Mouse (Mus musculus) liver, embryonic 14.5 days (tissue): ENCODE results near the gene Gm10643. TPM values are rescaled to one million over a fixed set of nuclear protein-coding genes. Genes with fewer than 3 reads are reported as not detected.

ENCODE experiments used
- ATAC-seq: fragments of 200-750 bp; cut with Nextera tagmentation; 2 replicates; pipeline ENCODE4 v1.8.0; 2017; ENCODE audit warnings: moderate number of reproducible peaks, mild to moderate bottlenecking, moderate library complexity; ENCODE audit not compliant: insufficient read depth
- DNase-seq, 3 experiments: peaks; one replicate each; pipeline ENCODE4 v3.0.0-alpha.2; 2012 to 2013; ENCODE audit warnings: low read depth in 3 of 3, low spot score in 3 of 3
- H3K27ac ChIP-seq: fragments of 300-500 bp; sonication (generic); 2 replicates; pipeline ENCODE4 v1.5.1; 2014; ENCODE audit warnings: moderate library complexity, mild to moderate bottlenecking, control low read depth, inconsistent platforms
- H3K27me3 ChIP-seq: fragments of 300-500 bp; sonication (generic); 2 replicates; pipeline ENCODE4 v1.6.1; 2014; ENCODE audit warnings: mild to moderate bottlenecking, low read length, moderate library complexity; ENCODE audit not compliant: control insufficient read depth, insufficient read depth
- H3K36me3 ChIP-seq: fragments of 300-500 bp; sonication (generic); replicated peaks from 2 replicates; pipeline ENCODE4 v1.6.1; 2014; ENCODE audit warnings: low read depth; ENCODE audit not compliant: control insufficient read depth, insufficient read depth
- H3K4me1 ChIP-seq, 2 experiments: fragments of 200-500 bp in 1 of 2; fragments of 300-500 bp in 1 of 2; sonication (generic) in 1 of 2; replicated peaks; 2 replicates each; pipeline ENCODE4 v1.6.1; 2012 to 2014; ENCODE audit warnings: antibody characterized with exemption in 1 of 2, inconsistent platforms in 1 of 2, low read length in 1 of 2; ENCODE audit not compliant: control insufficient read depth in 2 of 2, insufficient read depth in 2 of 2
- H3K4me2 ChIP-seq: fragments of 300-500 bp; sonication (generic); 2 replicates; pipeline ENCODE4 v1.6.1; 2014; ENCODE audit warnings: low read depth, mild to moderate bottlenecking, control low read depth, moderate library complexity
- H3K4me3 ChIP-seq, 2 experiments: fragments of 200-500 bp in 1 of 2; fragments of 300-500 bp in 1 of 2; sonication (generic) in 1 of 2; 2 replicates each; pipeline ENCODE4 v1.5.1; 2012 to 2014; ENCODE audit warnings: low read depth in 2 of 2, low read length in 2 of 2, mild to moderate bottlenecking in 2 of 2, control low read depth in 1 of 2, inconsistent platforms in 1 of 2, moderate library complexity in 1 of 2; ENCODE audit not compliant: insufficient read depth in 1 of 2
- H3K9ac ChIP-seq: fragments of 300-500 bp; sonication (generic); replicated peaks from 2 replicates; pipeline ENCODE4 v1.6.1; 2014; ENCODE audit warnings: mild to moderate bottlenecking, control low read depth, moderate library complexity
- H3K9me3 ChIP-seq: fragments of 300-500 bp; sonication (generic); 2 replicates; pipeline ENCODE4 v1.6.1; 2016; ENCODE audit warnings: low read length, mixed read lengths; ENCODE audit not compliant: control insufficient read depth
- CTCF ChIP-seq: IDR thresholded peaks from 2 replicates; pipeline ENCODE4 v1.5.1; 2016; ENCODE audit warnings: antibody characterized with exemption, low read depth, control low read depth
- EP300 ChIP-seq: IDR thresholded peaks from 2 replicates; pipeline ENCODE4 v1.6.1; 2016; ENCODE audit warnings: antibody characterized with exemption, low read depth
- WGBS: fragments of 180-500 bp; shearing (Covaris S2); extraction: QIAGEN DNeasy Blood & Tissue Kit; methylation state at CpG from one replicate; pipeline ENCODE4 v1.1.7; 2014; ENCODE audit not compliant: insufficient replicate concordance; 5-methylcytosine and 5-hydroxymethylcytosine counted together
- polyA plus RNA-seq, 2 experiments: library from polyadenylated mRNA; depleted of rRNA in 1 of 2; stranded (reverse) in 1 of 2; unstranded in 1 of 2; fragments of >200 nt; fragmentation: Nextera tagmentation in 1 of 2; extraction: Ambion mirVana in 1 of 2; gene quantifications; 2 replicates each; pipeline versions ENCODE4 v1.2.1 to v1.2.3; 2012 to 2014

The Gm10643 gene
- polyA plus RNA-seq, 2 experiments: 0.22 TPM; not detected in 1

- TF ChIP-seq CTCF: no peak
- TF ChIP-seq EP300: no peak
- Histone ChIP-seq H3K9me3 (no peaks in the 10 kb centered on the region), H3K36me3 (no peaks in the 10 kb centered on the region), H3K4me1 (peaks cover 0 to 24% of the 10 kb centered on the region in 2 experiments), H3K4me2 (peak overlapping the region; percentile 95), H3K9ac (peak overlapping the region; percentile 85), H3K27ac (peak overlapping the region; percentile 97), H3K4me3 (peak overlapping the region; percentile 76 to 91), H3K27me3 (no peaks in the 10 kb centered on the region)
- ATAC-seq (no peak), DNase-seq (no peak)
- WGBS: 23% methylated on average over 5 of the region's 5 CpGs
Observed at GRCm38 (mm10) chr8:84065457-84066072, 628 bp upstream of the Gm10643 start.

GRCm38 (mm10) chr8:84063861-84064610, 901 bp downstream of the Gm10643 start:
- Histone ChIP-seq H3K4me3 (no peak overlapping the region), H3K27me3 (no peaks in the 10 kb centered on the region), H3K4me1 (peaks cover 0 to 25% of the 10 kb centered on the region in 2 experiments), H3K36me3 (no peaks in the 10 kb centered on the region), H3K4me2 (no peak overlapping the region), H3K9ac (no peak overlapping the region), H3K27ac (no peak overlapping the region), H3K9me3 (no peaks in the 10 kb centered on the region)
- 26% methylated on average over 8 of the region's 8 CpGs for WGBS
- DNase-seq (no peak), ATAC-seq (no peak)
- TF ChIP-seq CTCF (no peak), EP300 (no peak)

- peaks cover 0 to 9% of the 10 kb centered on the region in 2 experiments; a peak in 1 of 4 replicates for H3K4me1 ChIP-seq
- H3K4me2 ChIP-seq: no peak overlapping the region
- no peaks in the 10 kb centered on the region for H3K9me3 ChIP-seq
- ATAC-seq (peak; percentile 76), DNase-seq (no peak)
- H3K4me3 ChIP-seq: no peak overlapping the region
- H3K27ac ChIP-seq: no peak overlapping the region
- H3K36me3 ChIP-seq: no peaks in the 10 kb centered on the region
- H3K9ac ChIP-seq: no peak overlapping the region
- no peaks in the 10 kb centered on the region for H3K27me3 ChIP-seq
- whole genome bisulfite sequencing: 24% methylated on average over 2 of the region's 2 CpGs
- TF ChIP-seq CTCF (no peak), EP300 (peak; percentile 67)
Observed at GRCm38 (mm10) chr8:84060245-84060644, 4.7 kb downstream of the Gm10643 start.

- DNase-seq: no peak
- Histone ChIP-seq H3K27ac (no peak overlapping the region), H3K4me3 (no peak overlapping the region), H3K27me3 (no peaks in the 10 kb centered on the region), H3K4me2 (no peak overlapping the region), H3K4me1 (peaks cover 0 to 9% of the 10 kb centered on the region in 2 experiments; a peak in 1 of 4 replicates), H3K9ac (no peak overlapping the region), H3K36me3 (no peaks in the 10 kb centered on the region), H3K9me3 (no peaks in the 10 kb centered on the region)
- whole genome bisulfite sequencing: 70% methylated on average over 2 of the region's 2 CpGs
- TF ChIP-seq CTCF (0 out of 2 replicates have a peak, but pooled peaks have one; percentile 31), EP300 (no peak)
- ATAC-seq: no peak
Observed at GRCm38 (mm10) chr8:84059226-84059625, 5.7 kb downstream of the Gm10643 start.

- TF ChIP-seq EP300: no peak
- TF ChIP-seq CTCF: no peak
- WGBS: 68% methylated on average over 1 of the region's 1 CpGs
- no peak for ATAC-seq
Observed at GRCm38 (mm10) chr8:84057827-84058226, 7.1 kb downstream of the Gm10643 start.

More at GRCm38 (mm10) chr8:84057827-84058226, 7.1 kb downstream of the Gm10643 start:
- Histone ChIP-seq H3K9ac (no peak overlapping the region), H3K9me3 (no peaks in the 10 kb centered on the region), H3K27me3 (no peaks in the 10 kb centered on the region), H3K4me2 (no peak overlapping the region), H3K36me3 (no peaks in the 10 kb centered on the region), H3K4me3 (no peak overlapping the region), H3K27ac (no peak overlapping the region), H3K4me1 (peaks cover 0 to 7% of the 10 kb centered on the region in 2 experiments; a peak in 1 of 4 replicates)
- DNase-seq: no peak
